Mouse (Mus musculus): Measurements from ENCODE around the gene Slc37a1. TPM values are rescaled to one million over a fixed set of nuclear protein-coding genes. Genes with fewer than 3 reads are reported as not detected.
A peak's percentile ranks its signal among the peaks of the same experiment; 100 is the strongest.
"Not testable (repeated sequence)": the region's sequence is repeated elsewhere in the genome, so short reads cannot be mapped to it uniquely, and the experiment has no call there.

Gene Slc37a1
- polyA plus RNA-seq, 1 experiment from 2014 or later = 3.2 TPM

DNA sequence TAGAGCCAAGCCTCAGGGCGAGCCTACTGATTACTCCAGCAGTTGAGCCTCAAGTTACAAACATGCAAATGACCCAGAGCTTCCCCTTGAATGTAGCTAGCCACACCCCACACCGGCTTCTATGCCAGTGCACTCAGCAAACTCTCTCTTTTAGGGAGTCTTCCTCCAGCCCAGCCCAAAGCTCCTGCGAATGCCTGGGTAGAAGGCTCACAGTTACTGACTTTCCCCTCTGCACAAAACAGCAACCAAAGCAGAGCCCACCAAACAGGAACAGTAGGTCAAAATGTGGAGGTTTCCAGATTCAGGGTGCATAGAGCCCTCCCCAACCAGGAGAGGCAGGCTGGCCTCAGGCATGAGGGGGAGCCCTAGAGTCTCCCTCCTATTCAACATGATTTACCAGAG lies 21.4 kb upstream of the Slc37a1 start:
- H3K9ac ChIP-seq (ENCODE audit: low read depth, low read length) = no peak overlapping the region
- DNase-seq (ENCODE audit: low spot score) (peak; percentile 69), ATAC-seq (ENCODE audit: low read depth) (peak; percentile 65; the same call in 1 of the 2 replicates)
- H3K27me3 ChIP-seq (replicated peaks; ENCODE audit: control insufficient read depth, insufficient read depth, low read length) = no peaks in the 10 kb centered on the region
- H3K36me3 ChIP-seq (ENCODE audit: control insufficient read depth, insufficient read depth, low read length) = no peaks in the 10 kb centered on the region
- no peak overlapping the region for H3K4me2 ChIP-seq (ENCODE audit: low read depth, low read length)
- H3K4me1 ChIP-seq (ENCODE audit: control insufficient read depth, insufficient read depth, low read length) = 0 out of 2 replicates have a peak, but pooled peaks cover 3% of the 10 kb centered on the region
- no peaks in the 10 kb centered on the region for H3K9me3 ChIP-seq (ENCODE audit: control insufficient read depth, low read length)
- no peak overlapping the region for H3K27ac ChIP-seq (replicated peaks; ENCODE audit: low read depth, low read length)
- no peak overlapping the region for H3K4me3 ChIP-seq (ENCODE audit: low read depth, low read length)
- WGBS = 8% methylated on average over 3 of the region's 3 CpGs

DNA sequence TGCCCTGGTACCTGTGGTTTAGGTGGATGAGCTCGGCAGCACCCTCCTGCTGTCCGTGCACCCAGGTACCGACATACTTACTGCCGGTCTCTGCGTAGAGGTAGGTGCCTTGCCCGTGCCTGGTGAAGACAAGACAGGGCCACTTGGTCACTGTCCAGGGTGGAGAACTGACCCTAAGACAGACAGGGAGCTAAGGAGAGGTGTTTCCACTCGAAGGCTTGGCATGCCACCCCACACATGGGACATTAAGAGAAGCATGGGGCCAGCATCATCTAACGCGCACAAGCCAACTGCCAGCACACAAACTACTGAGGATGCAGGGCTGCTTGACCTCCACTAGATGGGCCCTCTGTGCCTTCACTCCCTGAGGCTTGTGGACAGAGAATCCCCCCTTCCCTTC lies 20.8 kb upstream of the Slc37a1 start:
- no peak overlapping the region for H3K4me2 ChIP-seq (ENCODE audit: low read depth, low read length)
- H3K9ac ChIP-seq (ENCODE audit: low read depth, low read length) = no peak overlapping the region
- no peaks in the 10 kb centered on the region for H3K27me3 ChIP-seq (replicated peaks; ENCODE audit: control insufficient read depth, insufficient read depth, low read length)
- ATAC-seq (ENCODE audit: low read depth) (no peak), DNase-seq (ENCODE audit: low spot score) (no peak)
- H3K27ac ChIP-seq (replicated peaks; ENCODE audit: low read depth, low read length) = no peak overlapping the region
- no peak overlapping the region for H3K4me3 ChIP-seq (ENCODE audit: low read depth, low read length)
- 0 out of 2 replicates have a peak, but pooled peaks cover 3% of the 10 kb centered on the region for H3K4me1 ChIP-seq (ENCODE audit: control insufficient read depth, insufficient read depth, low read length)
- WGBS = 89% methylated on average over 9 of the region's 9 CpGs
- no peaks in the 10 kb centered on the region for H3K36me3 ChIP-seq (ENCODE audit: control insufficient read depth, insufficient read depth, low read length)
- no peaks in the 10 kb centered on the region for H3K9me3 ChIP-seq (ENCODE audit: control insufficient read depth, low read length)

DNA sequence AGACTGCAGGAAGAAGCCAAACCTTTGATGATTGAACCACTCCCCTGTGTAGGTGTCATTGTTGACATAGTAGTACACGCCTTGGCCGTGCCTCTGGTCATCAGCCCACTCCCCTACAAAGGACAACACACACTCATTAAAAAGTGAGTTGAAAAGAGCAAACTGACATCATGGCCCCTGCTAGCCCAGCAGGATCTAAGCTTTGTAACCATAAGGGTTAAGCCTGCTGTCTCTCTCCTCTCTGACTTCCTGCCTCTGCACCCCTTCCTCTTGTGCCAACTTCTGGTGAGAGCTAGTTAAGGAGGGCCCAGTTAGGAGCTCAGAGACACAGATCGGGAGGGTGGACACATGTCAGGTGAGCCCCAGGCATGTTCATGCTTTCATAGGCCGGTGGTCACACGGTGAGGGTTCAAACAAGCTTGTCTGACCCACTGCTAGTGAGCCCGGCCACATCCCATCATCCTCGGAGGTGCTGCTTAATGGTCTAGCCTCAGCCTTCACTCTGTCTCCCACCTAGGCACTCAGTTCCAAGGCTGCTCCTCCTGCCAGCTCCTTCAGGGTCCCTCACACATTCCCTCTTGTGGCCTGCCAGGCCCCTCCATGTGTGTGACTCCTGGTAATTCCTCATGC lies 20.2 kb upstream of the Slc37a1 start:
- ATAC-seq (ENCODE audit: low read depth) = no peak
- WGBS = 81% methylated on average over 7 of the region's 7 CpGs

DNA sequence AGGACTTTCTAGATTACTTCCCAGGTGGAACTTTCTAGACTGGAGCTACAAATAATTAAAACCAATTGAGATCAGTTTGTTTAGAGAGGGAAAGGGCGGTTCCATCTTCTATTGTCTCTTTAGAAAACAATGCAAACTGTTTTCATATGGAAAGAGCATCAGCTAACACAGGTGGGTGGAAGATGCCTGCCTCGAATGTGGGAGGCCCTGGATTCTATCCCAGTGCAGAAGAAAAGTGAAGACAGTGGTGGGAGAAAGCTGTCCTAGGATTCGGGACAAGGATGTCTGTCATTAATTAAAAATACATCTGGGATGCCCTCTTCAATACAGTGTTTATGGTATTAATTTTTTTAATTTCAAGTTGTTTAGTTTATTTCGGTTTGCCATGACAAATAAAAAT lies 19.5 kb upstream of the Slc37a1 start:
- Histone ChIP-seq H3K27me3 (replicated peaks; ENCODE audit: control insufficient read depth, insufficient read depth, low read length) (no peaks in the 10 kb centered on the region), H3K4me1 (ENCODE audit: control insufficient read depth, insufficient read depth, low read length) (0 out of 2 replicates have a peak, but pooled peaks cover 3% of the 10 kb centered on the region), H3K4me3 (ENCODE audit: low read depth, low read length) (no peak overlapping the region), H3K9ac (ENCODE audit: low read depth, low read length) (no peak overlapping the region), H3K4me2 (ENCODE audit: low read depth, low read length) (no peak overlapping the region), H3K27ac (replicated peaks; ENCODE audit: low read depth, low read length) (no peak overlapping the region), H3K9me3 (ENCODE audit: control insufficient read depth, low read length) (no peaks in the 10 kb centered on the region), H3K36me3 (ENCODE audit: control insufficient read depth, insufficient read depth, low read length) (no peaks in the 10 kb centered on the region)
- ATAC-seq (ENCODE audit: low read depth) = no peak
- DNase-seq (ENCODE audit: low spot score) = no peak
- WGBS = 54% methylated on average over 4 of the region's 4 CpGs

More for the DNA sequence above, 20.2 kb upstream of the Slc37a1 start:
- 0 out of 2 replicates have a peak, but pooled peaks cover 3% of the 10 kb centered on the region for H3K4me1 ChIP-seq (ENCODE audit: control insufficient read depth, insufficient read depth, low read length)
- no peak overlapping the region for H3K9ac ChIP-seq (ENCODE audit: low read depth, low read length)
- H3K4me2 ChIP-seq (ENCODE audit: low read depth, low read length) = no peak overlapping the region
- no peaks in the 10 kb centered on the region for H3K27me3 ChIP-seq (replicated peaks; ENCODE audit: control insufficient read depth, insufficient read depth, low read length)
- no peaks in the 10 kb centered on the region for H3K36me3 ChIP-seq (ENCODE audit: control insufficient read depth, insufficient read depth, low read length)
- DNase-seq (ENCODE audit: low spot score) = no peak
- no peaks in the 10 kb centered on the region for H3K9me3 ChIP-seq (ENCODE audit: control insufficient read depth, low read length)
- no peak overlapping the region for H3K4me3 ChIP-seq (ENCODE audit: low read depth, low read length)
- no peak overlapping the region for H3K27ac ChIP-seq (replicated peaks; ENCODE audit: low read depth, low read length)

DNA sequence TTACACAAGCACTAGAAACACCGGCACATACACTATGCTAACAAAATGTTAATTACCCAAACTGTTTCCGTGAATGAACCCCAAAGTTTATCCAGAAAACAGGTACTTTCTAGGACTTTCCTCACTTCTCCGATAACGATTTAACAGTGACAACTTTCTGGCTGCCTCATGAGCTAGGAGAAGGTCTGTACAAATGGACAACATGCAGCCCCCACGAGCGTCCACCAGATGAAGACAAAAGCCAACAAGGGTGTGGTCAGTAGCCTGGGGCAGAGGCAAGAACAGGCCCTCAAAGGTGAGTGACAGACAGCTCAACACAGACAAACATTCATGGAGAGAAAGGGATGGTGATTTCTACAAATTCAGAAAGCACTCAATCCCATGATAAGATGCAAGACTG lies 19.0 kb upstream of the Slc37a1 start:
- no peak overlapping the region for H3K9ac ChIP-seq (ENCODE audit: low read depth, low read length)
- no peak overlapping the region for H3K27ac ChIP-seq (replicated peaks; ENCODE audit: low read depth, low read length)
- DNase-seq (ENCODE audit: low spot score) (no peak), ATAC-seq (ENCODE audit: low read depth) (no peak)
- H3K9me3 ChIP-seq (ENCODE audit: control insufficient read depth, low read length) = no peaks in the 10 kb centered on the region
- H3K4me1 ChIP-seq (ENCODE audit: control insufficient read depth, insufficient read depth, low read length) = 0 out of 2 replicates have a peak, but pooled peaks cover 3% of the 10 kb centered on the region
- no peaks in the 10 kb centered on the region for H3K36me3 ChIP-seq (ENCODE audit: control insufficient read depth, insufficient read depth, low read length)
- no peak overlapping the region for H3K4me3 ChIP-seq (ENCODE audit: low read depth, low read length)
- H3K27me3 ChIP-seq (replicated peaks; ENCODE audit: control insufficient read depth, insufficient read depth, low read length) = no peaks in the 10 kb centered on the region
- WGBS = 73% methylated on average over 6 of the region's 6 CpGs
- no peak overlapping the region for H3K4me2 ChIP-seq (ENCODE audit: low read depth, low read length)

DNA sequence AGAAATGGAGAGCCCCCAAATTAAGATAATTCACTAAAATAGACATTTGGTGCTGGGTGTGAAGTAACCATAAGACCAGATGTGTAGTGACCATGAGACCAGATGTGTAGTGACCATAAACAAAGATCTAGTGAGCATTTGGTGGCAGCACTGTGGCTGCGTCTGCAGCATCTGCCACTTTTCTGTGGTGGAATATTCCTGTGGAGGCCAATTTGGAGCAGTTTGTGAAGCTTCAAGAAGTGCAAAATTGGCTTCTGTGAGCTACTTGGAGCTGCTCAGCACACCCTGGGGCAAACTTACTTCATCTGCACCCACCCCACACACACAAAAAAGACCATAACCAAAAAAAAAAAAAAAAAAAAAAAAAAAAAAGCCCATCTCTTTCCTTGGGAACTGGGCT lies 18.6 kb upstream of the Slc37a1 start:
- H3K4me1 ChIP-seq (ENCODE audit: control insufficient read depth, insufficient read depth, low read length) = 0 out of 2 replicates have a peak, but pooled peaks cover 3% of the 10 kb centered on the region
- H3K9me3 ChIP-seq (ENCODE audit: control insufficient read depth, low read length) = no peaks in the 10 kb centered on the region
- no peak overlapping the region for H3K9ac ChIP-seq (ENCODE audit: low read depth, low read length)
- DNase-seq (ENCODE audit: low spot score) = no peak
- no peak for ATAC-seq (ENCODE audit: low read depth)
- no peak overlapping the region for H3K4me2 ChIP-seq (ENCODE audit: low read depth, low read length)
- no peaks in the 10 kb centered on the region for H3K36me3 ChIP-seq (ENCODE audit: control insufficient read depth, insufficient read depth, low read length)
- 81% methylated on average over 1 of the region's 1 CpGs for WGBS
- no peak overlapping the region for H3K4me3 ChIP-seq (ENCODE audit: low read depth, low read length)
- no peak overlapping the region for H3K27ac ChIP-seq (replicated peaks; ENCODE audit: low read depth, low read length)
- no peaks in the 10 kb centered on the region for H3K27me3 ChIP-seq (replicated peaks; ENCODE audit: control insufficient read depth, insufficient read depth, low read length)

DNA sequence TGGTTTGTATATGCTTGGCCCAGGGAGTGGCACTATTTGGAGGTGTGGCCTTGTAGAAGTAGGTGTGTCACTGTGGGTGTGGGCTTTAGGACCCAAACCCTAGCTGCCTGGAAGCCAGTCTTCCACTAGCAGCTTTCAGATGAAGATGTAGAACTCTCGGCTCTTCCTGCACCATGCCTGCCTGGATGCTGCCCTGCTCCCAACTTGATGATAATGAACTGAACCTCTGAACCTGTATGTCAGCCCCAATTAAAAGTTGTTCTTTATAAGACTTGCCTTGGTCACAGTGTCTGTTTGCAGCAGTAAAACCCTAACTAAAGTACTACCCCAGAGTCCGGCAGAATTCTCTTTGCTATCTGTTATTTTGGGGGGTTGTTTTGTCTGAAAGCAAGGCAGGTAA lies 16.8 kb upstream of the Slc37a1 start:
- Histone ChIP-seq H3K4me1 (ENCODE audit: control insufficient read depth, insufficient read depth, low read length) (0 out of 2 replicates have a peak, but pooled peaks cover 3% of the 10 kb centered on the region), H3K4me2 (ENCODE audit: low read depth, low read length) (no peak overlapping the region), H3K27me3 (replicated peaks; ENCODE audit: control insufficient read depth, insufficient read depth, low read length) (no peaks in the 10 kb centered on the region), H3K36me3 (ENCODE audit: control insufficient read depth, insufficient read depth, low read length) (no peaks in the 10 kb centered on the region), H3K9ac (ENCODE audit: low read depth, low read length) (no peak overlapping the region), H3K27ac (replicated peaks; ENCODE audit: low read depth, low read length) (no peak overlapping the region), H3K4me3 (ENCODE audit: low read depth, low read length) (no peak overlapping the region), H3K9me3 (ENCODE audit: control insufficient read depth, low read length) (no peaks in the 10 kb centered on the region)
- 83% methylated on average over 2 of the region's 2 CpGs for WGBS
- DNase-seq (ENCODE audit: low spot score) (no peak), ATAC-seq (ENCODE audit: low read depth) (no peak)

DNA sequence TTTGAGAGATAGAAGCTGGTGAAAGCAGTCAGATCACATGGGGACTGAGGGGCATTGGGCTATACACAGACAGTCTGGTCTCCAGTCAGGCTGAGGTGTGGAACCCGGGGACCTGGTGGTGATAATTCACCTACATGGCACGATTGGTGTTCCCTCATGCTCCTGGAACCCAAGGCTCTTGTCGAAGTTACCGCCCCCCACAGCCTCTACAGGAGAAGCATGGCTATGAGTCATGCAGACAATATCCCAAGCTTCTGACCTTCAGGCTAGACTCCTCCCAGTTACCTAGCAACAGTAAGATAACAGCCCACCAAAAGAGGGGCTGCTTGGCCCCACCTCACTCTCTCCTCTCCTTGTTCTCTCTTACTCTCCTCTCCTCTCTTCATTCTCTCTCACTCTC lies 16.3 kb upstream of the Slc37a1 start:
- ATAC-seq (ENCODE audit: low read depth) (no peak), DNase-seq (ENCODE audit: low spot score) (no peak)
- WGBS = 82% methylated on average over 4 of the region's 4 CpGs

DNA sequence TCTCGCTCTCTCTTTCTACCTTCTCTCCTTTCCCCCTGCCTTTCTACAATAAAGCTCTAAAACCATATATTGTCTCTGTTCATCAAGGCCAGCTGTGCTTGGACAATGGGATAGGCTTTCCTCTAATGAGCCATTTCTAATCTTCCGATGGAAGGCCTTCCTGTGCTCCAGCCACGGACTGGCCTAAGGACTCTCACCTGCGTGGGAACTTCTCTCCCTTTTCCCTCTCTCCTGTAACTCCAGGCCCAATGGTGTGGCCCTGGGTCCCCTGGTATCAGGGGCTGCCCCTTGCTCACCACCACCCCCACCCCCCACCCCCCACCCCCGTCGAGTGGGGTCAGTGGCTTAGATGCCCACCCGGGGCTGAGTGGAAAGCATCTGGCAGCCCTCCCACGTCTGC lies 15.9 kb upstream of the Slc37a1 start:
- not testable (repeated sequence) for H3K36me3 ChIP-seq (ENCODE audit: control insufficient read depth, insufficient read depth, low read length); H3K9me3 ChIP-seq (ENCODE audit: control insufficient read depth, low read length); H3K27me3 ChIP-seq (replicated peaks; ENCODE audit: control insufficient read depth, insufficient read depth, low read length); ATAC-seq (ENCODE audit: low read depth); H3K27ac ChIP-seq (replicated peaks; ENCODE audit: low read depth, low read length); H3K4me2 ChIP-seq (ENCODE audit: low read depth, low read length); H3K4me3 ChIP-seq (ENCODE audit: low read depth, low read length); H3K9ac ChIP-seq (ENCODE audit: low read depth, low read length); DNase-seq (ENCODE audit: low spot score); H3K4me1 ChIP-seq (ENCODE audit: control insufficient read depth, insufficient read depth, low read length)
- 81% methylated on average over 7 of the region's 8 CpGs for WGBS

More for the DNA sequence above, 16.3 kb upstream of the Slc37a1 start:
- Histone ChIP-seq H3K9ac (ENCODE audit: low read depth, low read length) (no peak overlapping the region), H3K4me1 (ENCODE audit: control insufficient read depth, insufficient read depth, low read length) (0 out of 2 replicates have a peak, but pooled peaks cover under 1% of the 10 kb centered on the region), H3K9me3 (ENCODE audit: control insufficient read depth, low read length) (no peaks in the 10 kb centered on the region), H3K4me2 (ENCODE audit: low read depth, low read length) (no peak overlapping the region), H3K4me3 (ENCODE audit: low read depth, low read length) (no peak overlapping the region), H3K27ac (replicated peaks; ENCODE audit: low read depth, low read length) (no peak overlapping the region), H3K27me3 (replicated peaks; ENCODE audit: control insufficient read depth, insufficient read depth, low read length) (no peaks in the 10 kb centered on the region), H3K36me3 (ENCODE audit: control insufficient read depth, insufficient read depth, low read length) (no peaks in the 10 kb centered on the region)
